Mouse (Mus musculus): ENCODE results near the gene Etv6.

Etv6 gene

GRCm38 (mm10) chr6:134043545-134043944, 8.0 kb downstream of the Etv6 start:
- DNase-seq (ENCODE audit: low spot score in 2 of 2) = no peak

DNA sequence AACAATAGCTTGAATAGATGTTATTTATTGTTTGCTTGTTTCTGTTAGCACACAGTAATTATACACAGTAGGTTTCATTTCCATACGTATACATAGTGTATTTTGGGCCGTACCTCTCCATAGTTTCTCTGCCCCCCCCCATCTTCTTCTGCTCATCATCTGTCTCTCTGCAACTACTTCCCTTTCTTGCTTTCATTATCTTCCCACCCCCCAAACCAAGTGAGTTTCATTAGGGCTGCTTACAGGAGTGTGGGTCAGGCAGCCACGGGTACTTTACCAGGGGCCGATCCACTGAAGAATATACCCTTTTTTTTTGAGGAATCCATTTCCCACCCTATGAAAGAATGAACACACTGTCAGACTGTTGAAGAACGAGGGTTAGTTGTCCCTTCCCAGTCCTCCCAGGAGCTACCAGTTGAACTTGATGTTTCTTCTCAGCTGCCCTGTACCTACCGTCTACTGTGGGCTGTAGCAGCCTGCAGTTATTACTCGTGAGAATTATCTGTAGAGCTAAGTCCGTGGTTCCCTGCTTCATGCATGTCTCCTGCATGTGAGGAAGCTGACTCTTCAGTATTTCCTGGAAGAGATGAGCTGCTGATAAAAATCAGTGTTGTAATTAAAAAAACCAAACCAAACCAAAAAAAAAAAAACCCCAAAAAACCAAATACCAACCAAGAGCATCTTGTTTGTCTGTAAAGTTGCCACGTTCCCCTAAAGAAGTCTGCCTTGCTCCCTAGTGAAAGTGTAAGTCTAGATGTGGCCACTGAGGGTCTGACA, 9.8 kb downstream of the Etv6 start:
- no peak for DNase-seq (ENCODE audit: low spot score in 2 of 2)

- no peak for DNase-seq (ENCODE audit: low spot score in 2 of 2)
Observed at GRCm38 (mm10) chr6:134046136-134046535, 10.6 kb downstream of the Etv6 start.

DNA sequence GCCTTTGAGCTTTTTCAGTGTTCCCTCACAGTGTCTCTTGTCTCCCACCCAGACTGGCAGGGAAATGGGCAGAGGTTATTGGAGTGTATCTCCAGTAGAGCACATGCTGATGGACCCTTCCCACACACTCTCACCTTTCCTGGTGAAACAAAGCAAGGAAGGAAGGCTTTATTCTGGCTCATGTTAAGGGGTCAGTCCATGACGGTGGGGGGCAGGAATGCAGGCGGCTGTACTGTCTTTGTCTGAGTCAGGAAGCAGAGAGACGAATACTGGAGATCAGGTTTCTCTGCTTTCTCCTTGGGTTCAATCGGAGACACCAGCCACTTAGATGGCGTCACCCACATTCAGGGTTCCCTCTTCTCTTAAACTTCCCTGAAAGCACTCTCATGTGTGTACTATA, 11.7 kb downstream of the Etv6 start:
- no peak for DNase-seq (ENCODE audit: low spot score in 2 of 2)

DNA sequence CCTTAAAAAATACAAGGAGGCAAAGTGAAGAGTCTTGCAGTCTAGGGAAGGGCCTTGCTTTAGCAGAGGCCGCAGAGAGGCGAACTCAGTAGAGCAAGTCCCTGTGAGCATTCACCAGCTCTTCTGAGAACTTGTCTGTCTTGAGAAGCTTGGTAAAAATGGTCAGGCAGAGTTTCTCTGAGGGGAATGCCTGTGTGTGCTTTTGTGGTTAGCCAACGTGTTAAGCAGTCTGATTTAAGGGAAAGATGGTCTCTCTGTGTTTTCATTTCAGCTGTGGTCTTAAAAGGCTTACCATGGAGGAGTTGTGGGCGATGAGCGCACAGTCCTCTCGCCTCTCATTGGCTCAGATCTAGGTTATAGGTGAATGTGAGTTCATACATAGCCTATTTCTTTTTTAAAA, 12.5 kb downstream of the Etv6 start:
- DNase-seq (ENCODE audit: low spot score in 2 of 2) = no peak

DNA sequence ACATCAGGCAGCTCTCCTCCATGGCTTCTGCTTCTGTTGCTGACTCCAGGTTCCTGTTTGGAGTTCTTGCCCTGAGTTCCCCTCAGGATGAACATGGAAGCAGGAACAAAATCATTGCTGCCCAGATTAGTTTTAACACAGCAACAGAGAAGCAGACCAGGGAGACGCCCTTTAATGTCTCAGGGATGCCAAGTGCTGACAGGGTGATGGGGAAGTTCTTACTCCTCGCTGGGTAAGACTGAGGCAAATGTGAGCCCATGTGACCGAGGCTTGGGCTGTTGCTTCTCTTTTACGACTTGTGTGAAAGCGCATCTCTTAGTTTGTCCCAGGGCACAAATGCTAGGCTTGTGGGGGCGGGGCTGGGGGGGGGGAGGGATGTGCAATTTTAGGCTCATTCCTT, 13.5 kb downstream of the Etv6 start:
- DNase-seq (ENCODE audit: low spot score in 2 of 2) = no peak

GRCm38 (mm10) chr6:134050466-134050865, 15.0 kb downstream of the Etv6 start:
- DNase-seq (ENCODE audit: low spot score in 2 of 2) = no peak

GRCm38 (mm10) chr6:134051950-134052349, 16.4 kb downstream of the Etv6 start:
- no peak for DNase-seq (ENCODE audit: low spot score in 2 of 2)

DNA sequence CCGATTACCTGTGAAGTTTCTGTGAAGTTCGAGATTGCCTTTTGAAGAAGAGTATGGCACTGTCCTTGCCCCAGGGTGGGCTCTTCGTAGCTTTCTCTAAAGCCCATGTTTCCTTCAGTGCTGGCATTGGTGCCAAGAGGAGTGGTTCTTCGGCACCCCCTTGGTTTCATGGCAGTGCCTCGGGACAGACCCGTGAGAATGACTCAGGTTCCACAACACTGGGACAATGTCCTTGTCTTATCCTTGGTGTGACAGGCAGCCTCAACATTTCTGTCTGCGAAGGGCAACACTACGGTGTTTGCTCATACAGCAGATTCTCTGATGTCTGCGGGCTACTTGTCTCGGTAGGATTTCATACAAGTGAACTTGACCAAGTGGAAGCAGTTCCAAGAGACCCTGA, 17.6 kb downstream of the Etv6 start:
- no peak for DNase-seq (ENCODE audit: low spot score in 2 of 2)

DNA sequence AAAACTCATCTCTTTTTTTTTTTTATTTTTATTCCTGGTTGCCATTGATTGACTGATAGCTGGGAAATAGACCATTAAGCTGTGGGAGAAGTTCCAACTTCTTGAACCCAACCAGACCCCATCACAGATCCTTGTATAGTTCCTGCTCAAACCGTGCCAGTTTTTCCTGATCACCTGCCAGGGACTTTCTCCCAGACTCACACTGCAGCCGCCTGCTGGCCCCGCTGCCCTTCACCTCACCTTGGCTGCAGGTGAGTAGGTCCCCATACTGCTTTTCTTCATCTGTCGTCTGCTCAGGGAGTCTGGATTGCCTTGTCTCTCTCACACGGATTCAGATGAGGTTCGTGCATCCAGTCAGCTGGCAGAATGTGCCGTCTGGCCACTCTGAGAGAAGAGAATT, 18.1 kb downstream of the Etv6 start:
- no peak for DNase-seq (ENCODE audit: low spot score in 2 of 2)

GRCm38 (mm10) chr6:134055588-134055987, 20.1 kb downstream of the Etv6 start:
- DNase-seq (ENCODE audit: low spot score in 2 of 2) = no peak

DNA sequence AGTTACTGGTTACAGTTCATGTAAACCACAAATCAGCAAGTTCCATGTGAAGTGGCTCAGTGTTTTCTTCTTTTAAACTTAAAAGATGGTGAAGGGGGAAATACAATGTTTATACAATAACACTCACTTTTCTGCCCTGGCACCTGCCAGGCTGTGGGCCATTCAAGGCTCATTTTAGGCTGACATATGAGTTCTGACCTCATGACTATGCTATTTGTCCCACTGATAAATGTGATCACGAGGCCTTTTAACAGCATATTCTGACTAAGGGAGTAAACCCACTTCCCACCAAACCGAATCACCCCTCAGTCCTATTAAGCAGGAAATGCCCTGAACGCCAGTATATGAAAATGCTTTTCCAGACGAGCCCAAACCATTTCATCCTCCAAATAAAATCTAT, 23.0 kb downstream of the Etv6 start:
- no peak for DNase-seq (ENCODE audit: low spot score in 2 of 2)

- DNase-seq (ENCODE audit: low spot score in 2 of 2) = no peak
Observed at GRCm38 (mm10) chr6:134058886-134059551, 23.5 kb downstream of the Etv6 start.

DNA sequence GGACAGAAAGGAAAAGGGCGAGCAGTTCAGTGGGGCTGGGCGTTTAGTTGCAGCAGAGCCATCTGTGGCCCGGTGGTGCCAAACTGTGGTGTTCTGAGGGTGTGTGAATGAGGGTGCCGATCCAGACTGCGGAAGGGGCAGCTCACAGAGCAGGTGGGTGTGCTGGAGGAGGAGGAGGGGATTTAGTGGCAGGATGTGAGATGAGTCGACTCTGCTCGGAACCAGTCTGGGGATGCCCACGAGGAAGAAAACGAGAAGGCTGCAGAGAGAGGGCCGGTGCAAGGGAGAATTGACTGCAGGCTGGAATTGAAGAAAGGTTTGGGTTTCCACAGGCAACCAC, 24.0 kb downstream of the Etv6 start:
- DNase-seq (ENCODE audit: low spot score in 2 of 2) = no peak

DNA sequence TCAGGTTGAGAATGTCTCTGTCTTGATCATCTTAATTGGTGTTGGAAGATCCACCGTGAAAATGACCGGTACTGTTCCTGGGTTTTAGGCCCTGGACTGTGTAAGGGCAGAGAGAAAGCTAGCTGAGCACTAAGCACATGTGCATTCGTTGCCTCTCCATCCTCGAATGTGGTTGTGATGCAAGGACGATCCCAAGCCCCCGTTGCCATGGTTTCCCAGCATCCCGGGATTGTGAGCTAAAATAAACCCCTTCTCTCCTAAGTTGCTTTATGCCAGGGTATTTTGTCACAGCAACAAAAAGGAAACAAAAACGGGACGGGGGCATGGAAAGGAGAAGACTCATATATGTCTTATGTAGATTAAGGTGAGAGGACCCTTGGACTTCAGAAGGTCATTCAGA, 24.5 kb downstream of the Etv6 start:
- DNase-seq (ENCODE audit: low spot score in 2 of 2) = no peak

DNA sequence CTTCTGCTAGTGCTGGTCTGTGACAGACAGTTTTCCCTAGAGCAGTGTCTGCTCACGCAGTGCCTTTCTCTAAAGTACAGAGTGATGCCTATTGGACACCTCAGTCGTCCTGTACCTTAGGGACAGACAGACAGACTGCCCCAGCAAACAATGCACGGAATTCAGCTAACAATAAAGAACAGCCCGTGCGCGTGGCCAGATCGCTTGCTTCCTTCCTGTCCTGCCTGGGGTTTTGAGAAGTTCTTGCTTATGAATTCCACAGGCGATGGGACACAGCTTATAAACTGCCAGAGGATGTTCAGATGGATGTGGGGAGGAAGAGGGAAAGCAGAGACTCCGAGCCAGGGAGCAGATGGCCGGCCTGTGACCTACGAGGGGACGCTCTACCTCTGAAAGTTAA, 25.3 kb downstream of the Etv6 start:
- DNase-seq (ENCODE audit: low spot score in 2 of 2) = no peak

DNA sequence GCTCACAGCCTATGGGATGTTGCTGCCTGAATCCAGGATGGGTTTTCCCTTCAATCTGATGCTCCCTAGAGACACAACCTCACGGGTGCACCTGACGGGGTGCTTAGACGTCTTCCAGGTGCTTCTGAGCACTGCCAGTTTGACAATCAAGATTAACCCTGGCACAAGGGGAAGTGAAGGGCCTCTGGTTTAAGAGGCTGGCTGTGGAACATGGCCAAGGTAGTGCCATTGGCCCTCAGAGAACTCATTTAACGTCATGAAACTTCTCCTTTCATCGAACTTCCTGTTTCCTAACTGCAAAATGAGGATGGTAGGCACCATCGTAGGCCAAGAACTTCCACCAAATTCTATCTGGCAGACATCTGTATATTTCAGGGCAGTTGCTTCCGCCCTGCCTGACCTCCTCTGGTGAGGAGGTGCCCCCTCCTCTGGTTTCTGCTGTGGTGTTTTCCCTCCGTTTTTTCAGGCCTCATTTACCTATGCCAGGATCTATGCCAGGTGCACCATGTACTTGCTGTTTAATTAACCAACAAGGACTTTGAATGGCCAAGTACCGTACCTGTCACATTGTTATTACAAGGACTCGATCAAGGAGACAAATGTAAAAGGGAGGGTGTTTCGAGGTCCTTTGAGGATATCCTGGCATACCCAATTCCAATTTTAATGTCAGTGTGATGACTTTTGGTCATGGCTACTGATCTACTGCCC, 29.7 kb downstream of the Etv6 start:
- no peak for DNase-seq (ENCODE audit: low spot score in 2 of 2)

- DNase-seq (ENCODE audit: low spot score in 2 of 2) = no peak
Observed at GRCm38 (mm10) chr6:134066112-134066511, 30.6 kb downstream of the Etv6 start.

GRCm38 (mm10) chr6:134066996-134067395, 31.5 kb downstream of the Etv6 start:
- no peak for DNase-seq (ENCODE audit: low spot score in 2 of 2)

GRCm38 (mm10) chr6:134067536-134067935, 32.0 kb downstream of the Etv6 start:
- no peak for DNase-seq (ENCODE audit: low spot score in 2 of 2)

- DNase-seq (ENCODE audit: low spot score in 2 of 2) = no peak
Observed at GRCm38 (mm10) chr6:134072439-134072838, 36.9 kb downstream of the Etv6 start.

DNA sequence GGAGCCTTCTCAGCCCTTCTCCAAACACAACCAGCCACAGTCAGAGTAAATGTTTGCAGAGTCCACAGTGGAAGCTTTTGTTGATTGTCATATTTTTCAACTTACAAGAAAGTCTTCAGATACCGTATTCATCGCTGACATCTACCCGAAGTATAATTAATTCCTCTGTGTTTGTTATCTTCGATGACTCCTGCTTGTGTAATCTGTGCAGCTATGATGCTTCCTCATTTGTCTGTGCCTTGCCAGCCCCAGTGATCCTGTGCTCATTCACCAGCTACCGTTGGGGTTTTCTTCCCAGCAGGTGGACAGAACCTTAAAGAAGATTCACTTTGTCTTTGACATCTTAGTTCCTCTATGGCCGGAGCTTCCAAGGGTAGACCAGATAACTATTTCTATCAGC, 37.4 kb downstream of the Etv6 start:
- no peak for DNase-seq (ENCODE audit: low spot score in 2 of 2)

GRCm38 (mm10) chr6:134074353-134074752, 38.9 kb downstream of the Etv6 start:
- DNase-seq (ENCODE audit: low spot score in 2 of 2) = no peak

Measured in frontal cortex, postnatal 25 days (tissue).